Mouse (Mus musculus): ENCODE results near the gene Rpl24. TPM values are rescaled to one million over a fixed set of nuclear protein-coding genes. Genes with fewer than 3 reads are reported as not detected.
"Not testable (repeated sequence)": the region's sequence is repeated elsewhere in the genome, so short reads cannot be mapped to it uniquely, and the experiment has no call there.

Rpl24 gene
- polyA plus RNA-seq (2012; ENCODE audit: insufficient read depth, insufficient read length, low replicate concordance, missing spikeins), result 3,289 TPM in 1 of 2 replicates, not detected in the other

DNA sequence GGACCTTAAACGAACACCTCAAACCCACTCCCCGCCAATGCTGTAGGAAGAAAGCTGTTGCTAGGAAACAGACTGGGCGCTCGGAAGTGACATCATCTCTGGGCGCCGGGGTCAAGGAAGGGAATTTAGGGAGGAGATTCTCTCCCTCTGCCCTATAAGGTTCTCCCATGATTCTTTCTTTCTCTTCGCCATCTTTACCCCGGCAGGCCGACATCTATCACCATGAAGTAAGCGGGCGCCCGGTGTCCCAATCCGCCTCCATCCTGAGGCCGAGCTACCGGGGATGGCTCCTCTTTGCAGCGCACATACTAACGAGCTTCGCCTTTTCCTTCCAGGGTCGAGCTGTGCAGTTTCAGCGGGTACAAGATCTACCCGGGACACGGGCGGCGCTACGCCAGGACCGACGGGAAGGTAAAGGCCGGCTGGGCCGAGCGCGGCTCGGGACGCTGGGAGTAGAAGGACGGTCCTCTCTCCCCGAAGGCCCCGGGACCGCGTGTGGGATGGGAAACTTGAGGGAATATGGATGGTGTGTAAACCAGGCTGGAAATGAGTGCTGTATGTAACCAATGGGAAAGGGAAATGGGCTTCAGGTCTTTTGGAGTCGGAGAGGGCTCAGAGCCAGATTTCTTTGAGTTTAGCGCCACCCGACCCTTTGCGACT, at the start of gene Rpl24:
Gene Rpl24, plus strand, starts transcription at position 64 of the 660 bp plus-strand sequence.
- peak within 1 kb of the TSS; percentile 30 for H3K27ac ChIP-seq (ENCODE audit: insufficient read depth, low read depth, low read length)
- H3K4me3 ChIP-seq (ENCODE audit: insufficient read depth, low read depth, low read length), result peak within 1 kb of the TSS; percentile 78
- no peak for TF ChIP-seq CTCF (IDR thresholded peaks at IDR 0.05; ENCODE audit: insufficient read depth, low read depth, low read length)
- TF ChIP-seq POLR2A (IDR thresholded peaks at IDR 0.05; ENCODE audit: insufficient read depth, low read depth, low read length), result peak; percentile 37
- H3K4me1 ChIP-seq (ENCODE audit: control insufficient read depth, insufficient read depth, low read length), result peaks cover 6% of the 10 kb centered on the region
- under 1% methylated on average over 42 of the region's 42 CpGs for WGBS

DNA sequence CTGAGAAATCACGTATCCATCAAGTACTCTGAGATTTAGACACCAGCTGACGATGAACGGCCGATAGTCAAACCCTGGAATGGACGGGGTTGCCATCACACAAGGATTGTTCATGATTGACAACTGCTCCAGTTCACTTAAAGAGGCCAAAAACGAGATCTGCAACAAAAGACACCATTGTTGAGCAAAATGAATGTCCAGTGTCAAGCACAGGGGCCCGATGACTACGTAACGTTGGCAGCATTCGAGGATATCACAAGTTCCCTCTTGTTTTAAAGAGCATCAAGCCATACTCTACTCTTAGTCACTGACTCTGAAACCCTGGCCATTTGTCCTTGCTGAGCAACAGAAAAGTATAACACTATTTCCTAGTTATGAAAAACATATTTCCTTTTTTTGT, 44.0 kb upstream of the Rpl24 start:
- no peak for TF ChIP-seq CTCF (IDR thresholded peaks at IDR 0.05; ENCODE audit: insufficient read depth, low read depth, low read length)
- no peak for TF ChIP-seq POLR2A (IDR thresholded peaks at IDR 0.05; ENCODE audit: insufficient read depth, low read depth, low read length)
- H3K4me3 ChIP-seq (ENCODE audit: insufficient read depth, low read depth, low read length), result no peak overlapping the region
- no peaks in the 10 kb centered on the region for H3K4me1 ChIP-seq (ENCODE audit: control insufficient read depth, insufficient read depth, low read length)
- no peak overlapping the region for H3K27ac ChIP-seq (ENCODE audit: insufficient read depth, low read depth, low read length)
- WGBS, result 79% methylated on average over 10 of the region's 10 CpGs

- TF ChIP-seq CTCF (IDR thresholded peaks at IDR 0.05; ENCODE audit: insufficient read depth, low read depth, low read length) (no peak), POLR2A (IDR thresholded peaks at IDR 0.05; ENCODE audit: insufficient read depth, low read depth, low read length) (no peak)
- no peak overlapping the region for H3K4me3 ChIP-seq (ENCODE audit: insufficient read depth, low read depth, low read length)
- 92% methylated on average over 4 of the region's 4 CpGs for WGBS
- no peak overlapping the region for H3K27ac ChIP-seq (ENCODE audit: insufficient read depth, low read depth, low read length)
- H3K4me1 ChIP-seq (ENCODE audit: control insufficient read depth, insufficient read depth, low read length), result no peaks in the 10 kb centered on the region
Observed at GRCm38 (mm10) chr16:55924010-55924409, 42.1 kb upstream of the Rpl24 start.

GRCm38 (mm10) chr16:55933681-55934343, 32.3 kb upstream of the Rpl24 start:
- H3K4me3 ChIP-seq (ENCODE audit: insufficient read depth, low read depth, low read length), result peak overlapping the region; percentile 81
- H3K4me1 ChIP-seq (ENCODE audit: control insufficient read depth, insufficient read depth, low read length), result no peaks in the 10 kb centered on the region
- 0% methylated on average over 32 of the region's 32 CpGs for WGBS
- no peak for TF ChIP-seq POLR2A (IDR thresholded peaks at IDR 0.05; ENCODE audit: insufficient read depth, low read depth, low read length)
- no peak for TF ChIP-seq CTCF (IDR thresholded peaks at IDR 0.05; ENCODE audit: insufficient read depth, low read depth, low read length)
- H3K27ac ChIP-seq (ENCODE audit: insufficient read depth, low read depth, low read length), result peak overlapping the region; percentile 34; the same call in 1 of the 2 replicates

DNA sequence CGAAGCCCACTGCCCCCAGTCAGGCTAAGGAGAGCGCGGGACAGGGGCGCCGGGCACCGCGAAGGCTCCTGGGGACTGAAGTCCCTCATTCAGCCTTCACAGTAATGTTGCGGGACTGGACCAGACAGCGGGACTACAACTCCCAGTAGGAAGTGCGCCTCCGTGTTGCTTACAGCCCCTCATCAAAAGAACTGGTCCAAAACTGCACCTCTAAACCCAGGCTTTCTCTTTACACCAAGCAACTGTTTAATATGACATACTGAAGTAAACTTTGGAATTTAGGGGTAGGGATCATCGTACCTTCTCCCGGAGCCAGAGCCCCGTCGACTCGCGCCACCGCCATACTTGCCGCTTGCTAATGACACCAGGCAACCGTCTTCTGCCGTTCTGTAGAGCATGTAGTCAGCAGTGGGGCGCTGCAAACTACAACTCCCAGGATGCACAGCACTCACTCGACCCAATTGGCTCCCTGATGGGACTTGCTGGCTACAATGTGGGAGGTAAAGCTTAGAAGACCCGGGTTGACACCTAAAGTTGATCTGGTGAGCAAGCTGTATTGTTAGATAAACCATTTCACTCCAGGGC, 31.5 kb upstream of the Rpl24 start, which contains the start of gene Cep97:
Gene Cep97, minus strand, starts transcription at position 403 of the 585 bp plus-strand sequence.
- peak within 1 kb of the TSS; percentile 57 for H3K27ac ChIP-seq (ENCODE audit: insufficient read depth, low read depth, low read length)
- TF ChIP-seq CTCF (IDR thresholded peaks at IDR 0.05; ENCODE audit: insufficient read depth, low read depth, low read length), result no peak
- TF ChIP-seq POLR2A (IDR thresholded peaks at IDR 0.05; ENCODE audit: insufficient read depth, low read depth, low read length), result peak; percentile 63; the same call in 1 of the 2 replicates
- no peaks in the 10 kb centered on the region for H3K4me1 ChIP-seq (ENCODE audit: control insufficient read depth, insufficient read depth, low read length)
- WGBS, result under 1% methylated on average over 24 of the region's 24 CpGs
- H3K4me3 ChIP-seq (ENCODE audit: insufficient read depth, low read depth, low read length), result peak within 1 kb of the TSS; percentile 81

GRCm38 (mm10) chr16:55938761-55939160, 27.3 kb upstream of the Rpl24 start:
- TF ChIP-seq POLR2A (IDR thresholded peaks at IDR 0.05; ENCODE audit: insufficient read depth, low read depth, low read length) (no peak), CTCF (IDR thresholded peaks at IDR 0.05; ENCODE audit: insufficient read depth, low read depth, low read length) (no peak)
- Histone ChIP-seq H3K4me3 (ENCODE audit: insufficient read depth, low read depth, low read length) (no peak overlapping the region), H3K4me1 (ENCODE audit: control insufficient read depth, insufficient read depth, low read length) (no peaks in the 10 kb centered on the region), H3K27ac (ENCODE audit: insufficient read depth, low read depth, low read length) (no peak overlapping the region)
- WGBS, result 81% methylated on average over 4 of the region's 4 CpGs

DNA sequence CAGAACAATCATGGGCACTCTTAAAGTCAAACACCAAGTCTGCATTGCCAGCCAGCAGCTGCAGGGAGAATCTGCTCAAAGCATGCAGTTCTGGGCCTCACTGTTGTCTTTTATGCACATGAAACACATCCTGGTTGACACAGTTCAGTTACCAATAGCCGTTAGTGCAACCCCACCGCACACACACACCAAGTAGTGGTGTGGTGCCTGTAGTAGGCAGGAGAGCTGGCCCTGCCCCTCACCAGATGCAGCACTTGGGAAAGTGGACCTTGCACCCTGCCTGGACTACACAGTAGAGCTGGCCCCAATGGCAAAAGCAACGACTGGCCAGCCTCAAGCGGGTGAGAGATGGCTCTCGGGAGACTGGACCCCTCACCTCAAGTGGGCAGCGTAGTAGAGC, 26.4 kb upstream of the Rpl24 start:
- WGBS, result 88% methylated on average over 6 of the region's 6 CpGs
- H3K4me1 ChIP-seq (ENCODE audit: control insufficient read depth, insufficient read depth, low read length), result no peaks in the 10 kb centered on the region
- no peak overlapping the region for H3K4me3 ChIP-seq (ENCODE audit: insufficient read depth, low read depth, low read length)
- no peak for TF ChIP-seq POLR2A (IDR thresholded peaks at IDR 0.05; ENCODE audit: insufficient read depth, low read depth, low read length)
- no peak for TF ChIP-seq CTCF (IDR thresholded peaks at IDR 0.05; ENCODE audit: insufficient read depth, low read depth, low read length)
- H3K27ac ChIP-seq (ENCODE audit: insufficient read depth, low read depth, low read length), result no peak overlapping the region

DNA sequence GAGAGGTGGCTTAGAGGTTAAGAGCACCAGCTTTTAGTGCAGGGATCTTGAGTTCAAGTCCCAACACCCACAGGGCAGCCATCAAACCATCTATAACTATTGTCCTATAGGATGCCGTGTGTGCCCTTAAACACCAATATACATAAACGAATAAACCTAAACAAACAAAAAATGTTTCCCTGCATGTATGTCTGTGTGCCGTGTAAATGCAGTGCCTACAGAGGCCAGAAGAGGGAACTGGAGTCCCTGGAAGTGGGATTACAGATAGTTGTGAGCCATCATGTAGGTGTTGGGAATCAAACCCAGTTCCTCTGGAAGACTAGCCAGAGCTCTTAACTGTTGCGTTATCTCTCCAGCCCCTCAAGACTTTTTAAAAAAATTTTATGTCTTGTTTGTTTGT, 25.3 kb upstream of the Rpl24 start:
- Histone ChIP-seq H3K4me3 (ENCODE audit: insufficient read depth, low read depth, low read length) (no peak overlapping the region), H3K4me1 (ENCODE audit: control insufficient read depth, insufficient read depth, low read length) (no peaks in the 10 kb centered on the region), H3K27ac (ENCODE audit: insufficient read depth, low read depth, low read length) (no peak overlapping the region)
- WGBS, result 97% methylated on average over 4 of the region's 4 CpGs
- TF ChIP-seq CTCF (IDR thresholded peaks at IDR 0.05; ENCODE audit: insufficient read depth, low read depth, low read length) (no peak), POLR2A (IDR thresholded peaks at IDR 0.05; ENCODE audit: insufficient read depth, low read depth, low read length) (no peak)

GRCm38 (mm10) chr16:55947266-55947665, 18.8 kb upstream of the Rpl24 start:
- no peak overlapping the region for H3K4me3 ChIP-seq (ENCODE audit: insufficient read depth, low read depth, low read length)
- H3K27ac ChIP-seq (ENCODE audit: insufficient read depth, low read depth, low read length), result no peak overlapping the region
- H3K4me1 ChIP-seq (ENCODE audit: control insufficient read depth, insufficient read depth, low read length), result no peaks in the 10 kb centered on the region
- TF ChIP-seq POLR2A (IDR thresholded peaks at IDR 0.05; ENCODE audit: insufficient read depth, low read depth, low read length) (no peak), CTCF (IDR thresholded peaks at IDR 0.05; ENCODE audit: insufficient read depth, low read depth, low read length) (no peak)
- WGBS, result 69% methylated on average over 3 of the region's 3 CpGs

DNA sequence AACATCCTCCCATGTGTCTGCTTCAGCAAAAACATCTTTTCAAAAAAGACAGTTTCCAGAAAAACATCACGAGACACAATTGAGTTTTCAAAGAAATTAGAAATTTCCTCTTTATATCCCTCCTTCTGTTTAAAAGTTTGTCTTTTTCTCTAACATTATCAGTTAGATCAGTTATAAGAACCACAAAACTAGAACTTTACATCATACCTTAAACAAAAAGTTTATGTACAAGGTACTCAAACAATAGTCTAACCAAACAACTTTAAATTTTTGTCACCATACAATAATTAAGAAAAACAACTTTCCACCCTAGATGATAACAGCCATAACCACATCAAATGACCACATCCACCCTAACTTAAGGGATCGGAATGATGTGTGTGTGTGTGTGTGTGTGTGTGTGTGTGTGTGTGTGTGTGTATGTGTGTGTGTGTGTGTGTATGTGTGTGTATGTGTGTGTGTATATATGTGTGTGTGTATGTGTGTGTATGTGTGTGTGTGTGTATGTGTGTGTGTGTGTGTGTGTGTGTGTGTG, 18.1 kb upstream of the Rpl24 start:
- 83% methylated on average over 2 of the region's 2 CpGs for WGBS
- H3K27ac ChIP-seq (ENCODE audit: insufficient read depth, low read depth, low read length); H3K4me3 ChIP-seq (ENCODE audit: insufficient read depth, low read depth, low read length); H3K4me1 ChIP-seq (ENCODE audit: control insufficient read depth, insufficient read depth, low read length): not testable (repeated sequence)
